Mouse (Mus musculus) heart, adult 9 months (tissue): ENCODE results near the gene S1pr5.
"Not testable (repeated sequence)": the region's sequence is repeated elsewhere in the genome, so short reads cannot be mapped to it uniquely, and the experiment has no call there.

Experiments
- DNase-seq, 2 experiments: peaks; one replicate each; pipeline ENCODE4 v3.0.0; 2022; ENCODE audit warnings: low spot score in 2 of 2

Gene S1pr5

DNA sequence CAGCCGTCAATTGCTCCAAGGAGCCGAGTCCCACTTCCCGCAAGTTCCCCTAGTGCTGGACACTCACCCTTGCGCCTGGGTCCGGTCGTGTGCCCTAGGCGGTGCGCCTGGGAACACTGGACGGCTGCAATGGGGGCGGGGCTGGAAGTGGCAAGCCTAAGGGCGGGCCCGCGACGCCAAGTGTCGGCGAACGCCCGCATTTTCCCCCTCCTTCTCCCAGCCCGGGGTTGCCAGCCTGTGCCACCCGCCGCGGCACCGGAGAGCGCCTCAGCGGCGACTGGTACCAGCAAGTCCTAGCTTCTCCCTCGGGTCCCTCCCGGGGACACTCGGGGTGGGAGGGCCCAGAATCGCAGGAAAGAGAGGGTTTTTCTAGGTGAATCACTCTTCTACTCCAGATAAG lies at the start of gene S1pr5:
S1pr5 (minus strand) TSS at position 118 of the 400 bp plus-strand sequence.
- no peak for DNase-seq

DNA sequence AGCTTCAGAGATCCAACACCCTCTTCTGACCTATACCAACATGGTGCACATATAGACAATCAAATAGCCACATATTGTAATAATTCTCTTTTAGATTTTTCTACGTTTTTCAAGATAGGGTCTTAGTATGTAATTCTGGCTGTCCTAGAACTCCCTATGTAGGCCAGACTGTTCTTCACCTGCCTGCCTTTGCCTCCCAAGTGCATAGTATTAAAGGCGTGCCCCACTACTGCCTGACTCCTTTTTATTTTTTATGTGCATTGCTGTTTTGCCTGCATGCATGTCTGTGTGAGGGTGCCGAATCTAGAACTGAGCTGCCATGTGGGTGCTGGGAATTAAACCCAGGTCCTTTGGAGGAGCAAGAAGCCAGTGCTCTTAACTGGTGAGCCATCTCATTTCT lies 44.0 kb upstream of the S1pr5 start:
- no peak for DNase-seq

DNA sequence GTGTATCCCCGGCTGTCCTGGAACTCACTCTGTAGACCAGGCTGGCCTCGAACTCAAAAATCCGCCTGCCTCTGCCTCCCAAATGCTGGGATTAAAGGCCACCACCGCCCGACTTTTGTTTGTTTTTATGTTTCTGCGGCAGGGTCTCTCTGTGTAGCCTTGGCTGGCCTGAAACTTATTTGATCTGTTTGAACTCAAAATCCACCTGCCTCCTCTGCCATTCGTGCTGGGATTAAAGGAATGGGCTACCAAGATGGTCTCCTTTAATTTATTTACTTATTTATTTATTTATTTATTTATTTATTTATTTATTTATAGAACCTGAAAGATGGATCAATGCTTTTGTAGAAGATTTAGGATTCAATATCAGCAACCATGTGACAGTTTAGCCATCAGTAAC lies 43.6 kb upstream of the S1pr5 start:
- not testable (repeated sequence) for DNase-seq

DNA sequence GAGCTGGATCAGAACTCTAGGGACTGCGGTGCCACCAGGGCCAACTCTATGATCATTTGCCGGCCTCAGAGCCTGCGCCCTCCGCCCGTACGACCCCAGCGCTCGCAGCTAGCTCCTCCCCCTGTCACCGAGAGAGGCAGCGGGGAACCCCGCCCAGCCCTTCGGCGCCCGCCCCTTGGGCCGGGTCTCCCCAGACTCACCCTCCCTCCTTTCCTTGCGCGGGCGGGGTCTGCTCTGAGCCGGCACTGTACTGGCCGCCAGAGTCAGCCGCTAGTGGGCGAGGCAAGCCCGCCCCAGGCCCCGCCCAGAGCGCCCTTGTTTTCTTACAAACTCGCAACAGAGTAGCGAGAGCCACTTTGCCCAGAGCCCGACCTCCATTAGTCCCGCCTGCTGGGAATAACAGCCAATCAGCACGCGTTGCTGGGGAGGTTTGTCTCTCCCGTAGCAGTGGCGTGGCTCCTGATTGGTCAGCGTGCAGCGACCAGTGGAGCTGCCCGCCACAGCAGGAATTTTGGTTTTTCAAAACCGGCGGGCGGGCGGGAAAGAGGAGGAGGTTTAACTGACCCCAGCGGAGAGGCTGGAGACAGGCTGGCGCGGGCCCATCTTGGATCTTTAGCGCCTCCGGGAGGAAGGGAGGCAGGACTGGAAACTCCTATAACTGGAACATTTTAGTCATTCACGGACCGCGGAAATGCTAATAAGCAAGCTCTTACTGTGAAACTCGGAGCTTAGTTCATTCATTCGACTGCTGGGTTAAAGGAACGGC lies 43.0 kb upstream of the S1pr5 start, which contains the start of gene Cdkn2d:
Cdkn2d (minus strand) TSS at position 386 of the 766 bp plus-strand sequence.
- peak; percentile 100 for DNase-seq

DNA sequence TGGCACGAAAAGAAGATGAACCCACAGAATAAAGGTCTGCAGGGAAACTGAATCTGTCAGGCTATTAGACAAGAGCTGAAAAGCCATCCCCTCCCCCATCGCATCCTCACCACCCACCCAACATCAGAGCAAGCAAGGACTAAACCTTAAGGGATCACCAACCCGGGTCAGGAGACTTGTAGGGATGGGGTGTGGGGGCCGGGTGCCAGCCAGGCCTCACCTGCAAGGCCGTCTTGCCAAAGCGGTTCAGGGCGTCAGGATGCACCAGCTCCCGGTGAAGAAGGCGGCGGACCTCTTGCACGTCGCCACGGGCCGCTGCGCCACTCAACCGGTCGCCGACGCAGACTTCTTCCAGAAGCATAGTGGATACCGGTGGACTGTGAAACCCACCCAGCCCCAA lies 42.3 kb upstream of the S1pr5 start:
- DNase-seq, result no peak

DNA sequence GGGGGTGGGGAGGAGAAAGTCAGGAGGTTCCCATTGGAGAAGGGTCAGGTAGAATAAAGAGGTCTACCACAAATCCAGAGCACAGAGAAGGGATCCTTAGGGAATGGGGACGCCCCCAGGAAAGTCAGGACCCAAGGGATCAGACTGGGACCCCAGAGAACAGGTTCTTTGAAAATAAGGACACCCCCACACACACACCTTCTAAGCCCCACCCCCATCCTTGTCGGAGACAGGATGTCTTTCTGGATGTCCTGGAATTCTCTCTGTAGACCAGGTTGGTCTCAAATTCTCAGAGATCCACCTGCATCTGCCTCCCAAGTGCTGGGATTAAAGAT lies 41.1 kb upstream of the S1pr5 start:
- no peak for DNase-seq

DNA sequence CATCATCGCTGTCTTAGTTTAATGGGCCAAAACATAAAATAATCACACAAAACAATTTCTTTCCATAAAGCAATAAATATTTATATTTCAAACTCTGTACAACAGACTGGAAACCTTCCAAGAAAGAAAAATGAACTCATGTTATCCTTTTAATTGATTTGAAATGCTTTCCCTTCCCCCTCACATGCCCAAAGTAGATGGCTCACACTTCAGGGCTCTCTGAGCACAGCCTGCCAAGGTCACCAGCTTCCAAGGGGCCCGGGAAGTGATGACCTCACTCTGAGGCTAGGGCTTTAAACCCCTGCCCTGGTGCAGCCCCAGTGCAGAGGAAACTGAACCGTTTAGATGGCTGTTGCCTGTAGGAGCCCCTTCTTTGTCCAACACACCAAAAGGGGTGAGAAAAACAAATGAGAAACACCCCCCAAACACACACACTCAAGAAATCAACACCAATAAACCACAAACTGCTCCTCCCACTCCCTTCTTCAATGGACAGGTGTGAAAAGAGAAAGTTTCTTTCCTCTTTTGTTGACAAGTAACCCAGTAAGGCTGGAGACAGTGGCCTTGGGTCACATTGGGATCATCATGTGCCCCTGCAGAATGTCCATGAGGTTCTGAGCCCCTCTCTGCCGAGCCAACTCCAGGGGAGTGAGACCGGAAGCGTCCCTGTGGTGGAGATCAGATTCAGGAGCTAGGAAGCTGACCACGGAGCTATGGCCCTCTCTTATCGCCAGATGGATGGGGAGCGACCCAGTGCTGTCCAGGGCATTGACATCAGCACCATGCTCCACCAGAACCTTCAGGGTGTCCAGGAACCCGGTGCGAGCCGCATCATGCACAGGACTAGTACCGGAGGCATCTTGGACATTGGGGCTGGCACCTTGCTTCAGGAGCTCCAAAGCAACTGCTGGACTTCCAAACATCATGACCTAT lies 40.4 kb upstream of the S1pr5 start:
- DNase-seq, result no peak

DNA sequence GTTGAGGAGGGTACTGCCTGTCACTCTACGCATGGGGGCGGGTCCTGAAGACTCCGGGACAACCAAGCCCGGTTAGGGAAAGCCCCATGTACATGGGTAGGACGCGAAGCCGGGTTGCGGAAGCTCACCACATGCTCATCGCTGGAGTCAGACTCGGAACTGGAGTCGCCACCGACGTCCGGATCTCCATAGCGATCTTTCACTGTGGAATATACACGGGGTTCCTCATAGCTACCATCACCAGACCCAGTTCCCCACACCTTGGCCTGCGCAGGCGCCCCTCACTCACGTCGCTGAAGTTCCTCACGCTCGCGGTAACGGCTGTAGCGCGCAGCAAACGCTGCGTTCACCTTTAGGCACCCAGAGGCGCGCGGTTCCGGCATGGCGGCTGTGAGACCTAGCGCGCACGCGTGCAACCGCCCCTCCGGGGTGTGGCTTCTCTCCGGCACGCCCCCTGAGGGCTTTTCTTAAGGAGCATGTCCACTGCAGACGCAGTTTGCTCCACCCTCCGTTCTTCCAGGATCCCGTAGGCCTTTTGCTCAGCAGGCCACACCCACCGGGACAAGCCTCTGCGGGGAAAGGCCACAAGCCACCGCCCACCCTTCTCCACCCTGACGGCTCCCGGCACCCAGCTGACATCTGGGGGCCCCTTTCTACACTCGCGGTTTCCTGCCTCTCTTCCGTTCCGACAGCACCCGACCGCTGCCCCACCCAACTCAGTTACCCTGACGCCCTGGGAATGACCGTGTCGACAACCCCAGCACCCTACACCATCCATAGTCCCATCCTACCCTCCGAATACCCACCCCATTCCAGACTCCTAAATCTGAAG lies 39.5 kb upstream of the S1pr5 start, which contains the start of gene Kri1:
Kri1 (minus strand) TSS at position 399 of the 832 bp plus-strand sequence.
- DNase-seq, result peak; percentile 98 to 99

DNA sequence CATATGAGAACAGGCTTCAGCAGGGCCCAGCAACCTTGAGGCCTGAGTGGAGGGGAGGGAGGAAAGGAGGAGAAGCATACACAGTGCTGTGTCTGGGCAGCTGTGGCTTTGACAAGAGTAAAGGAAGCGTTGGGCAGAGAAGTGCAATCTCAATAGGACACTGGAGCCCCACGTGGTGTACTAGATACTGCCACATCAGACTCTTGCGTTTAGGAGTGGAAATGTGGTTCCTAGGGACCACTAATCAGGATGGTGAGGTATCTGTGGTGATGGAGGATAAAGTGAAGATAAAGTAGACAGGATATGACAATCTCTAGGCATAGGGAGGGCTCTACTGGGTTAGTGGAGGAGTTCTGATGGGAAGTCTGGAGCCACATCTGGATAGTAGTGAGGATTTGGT lies 38.5 kb upstream of the S1pr5 start:
- DNase-seq, result no peak

DNA sequence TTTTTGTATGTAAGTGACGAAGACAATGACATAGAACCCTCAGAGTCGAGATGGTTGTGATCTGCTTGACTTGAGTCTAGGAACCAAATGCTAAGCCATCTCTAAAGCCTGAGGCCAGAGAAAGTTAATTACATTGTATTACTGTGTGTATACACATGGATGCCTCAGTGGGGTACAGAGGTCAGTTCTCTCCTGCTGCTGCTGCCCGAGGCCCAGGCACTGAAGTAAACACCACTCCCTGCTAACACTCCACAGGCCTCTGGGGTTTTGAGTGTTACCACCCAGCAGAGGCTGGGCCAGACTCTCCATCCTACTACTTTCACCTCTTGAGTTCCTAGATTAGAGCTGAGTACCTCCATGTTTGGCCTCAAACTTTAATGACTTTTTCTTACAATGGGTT lies 35.8 kb upstream of the S1pr5 start:
- no peak for DNase-seq

DNA sequence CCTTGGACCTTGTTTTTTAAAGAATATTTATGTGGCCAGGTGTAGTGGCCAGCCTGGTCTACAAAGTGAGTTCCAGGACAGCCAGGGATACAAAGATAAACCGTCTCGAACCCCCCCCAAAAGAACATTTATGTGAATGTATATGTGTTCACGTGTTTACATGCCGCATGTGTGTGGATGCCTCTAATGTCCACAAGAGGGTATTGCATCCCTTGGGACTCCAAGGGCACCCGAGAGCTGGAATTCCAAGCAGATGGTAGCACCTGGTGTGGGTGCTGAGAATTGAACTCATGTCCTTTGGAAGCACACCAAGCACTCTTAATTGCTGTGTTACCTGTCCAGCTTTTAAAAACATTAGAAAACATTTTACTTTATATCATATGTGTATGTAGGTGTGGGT lies 35.3 kb upstream of the S1pr5 start:
- DNase-seq, result no peak

DNA sequence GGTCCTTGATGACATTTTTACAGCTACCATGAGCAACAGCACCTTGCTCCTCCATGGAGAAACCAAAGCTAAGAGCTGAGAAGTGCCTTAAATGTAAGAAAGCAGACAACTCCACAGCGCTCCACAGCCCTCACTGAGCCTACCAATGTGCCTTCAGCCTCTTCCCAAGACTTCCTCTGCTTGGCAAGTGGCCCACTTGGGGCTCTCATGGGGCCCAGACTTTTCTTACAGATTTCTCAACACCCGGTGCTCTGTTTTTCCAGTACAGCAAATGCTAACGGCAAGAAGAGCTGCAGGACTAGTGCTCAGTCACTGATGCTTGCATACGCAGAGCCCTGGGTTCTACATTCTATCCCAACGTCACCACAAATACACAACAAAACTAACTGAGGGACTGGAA lies 29.5 kb upstream of the S1pr5 start:
- no peak for DNase-seq

DNA sequence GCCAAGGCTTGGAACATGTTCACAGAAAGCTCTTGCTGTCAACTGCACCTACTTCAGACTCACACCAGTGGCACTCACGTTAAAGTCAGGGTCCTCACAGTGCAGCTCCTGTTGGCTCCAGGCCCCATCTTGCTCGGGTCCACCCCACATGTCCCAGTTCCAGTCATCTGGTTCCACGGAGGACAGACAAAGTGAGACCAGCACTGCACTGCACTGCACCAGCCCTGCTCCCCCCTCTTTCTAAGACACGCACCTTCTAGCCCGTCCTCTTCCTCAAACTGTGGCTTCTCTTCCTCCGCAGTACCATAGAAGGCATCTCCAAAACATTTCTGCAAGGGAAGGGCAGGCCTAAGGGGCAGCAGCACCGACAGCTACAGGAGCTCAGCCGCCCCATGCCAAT lies 28.1 kb upstream of the S1pr5 start:
- DNase-seq, result no peak

DNA sequence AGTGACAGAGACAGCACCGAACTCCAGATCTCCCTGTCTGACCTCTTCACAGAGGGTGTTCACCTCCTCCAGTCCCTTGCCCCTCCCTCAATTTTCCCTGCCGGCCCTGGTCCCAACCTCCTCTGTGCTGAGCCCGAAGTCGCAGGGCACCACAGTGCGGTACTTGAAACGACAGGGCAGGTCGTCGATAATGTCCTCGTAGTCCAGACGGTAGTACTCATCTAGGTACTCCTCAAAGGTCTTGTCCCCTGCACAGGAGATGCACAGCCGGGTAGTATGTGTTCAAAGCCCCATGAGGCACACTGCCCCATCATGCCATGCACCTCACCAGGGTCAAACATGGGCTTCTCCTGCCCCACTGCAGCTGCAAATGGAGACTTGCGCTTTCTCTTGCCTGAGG lies 27.5 kb upstream of the S1pr5 start:
- no peak for DNase-seq

DNA sequence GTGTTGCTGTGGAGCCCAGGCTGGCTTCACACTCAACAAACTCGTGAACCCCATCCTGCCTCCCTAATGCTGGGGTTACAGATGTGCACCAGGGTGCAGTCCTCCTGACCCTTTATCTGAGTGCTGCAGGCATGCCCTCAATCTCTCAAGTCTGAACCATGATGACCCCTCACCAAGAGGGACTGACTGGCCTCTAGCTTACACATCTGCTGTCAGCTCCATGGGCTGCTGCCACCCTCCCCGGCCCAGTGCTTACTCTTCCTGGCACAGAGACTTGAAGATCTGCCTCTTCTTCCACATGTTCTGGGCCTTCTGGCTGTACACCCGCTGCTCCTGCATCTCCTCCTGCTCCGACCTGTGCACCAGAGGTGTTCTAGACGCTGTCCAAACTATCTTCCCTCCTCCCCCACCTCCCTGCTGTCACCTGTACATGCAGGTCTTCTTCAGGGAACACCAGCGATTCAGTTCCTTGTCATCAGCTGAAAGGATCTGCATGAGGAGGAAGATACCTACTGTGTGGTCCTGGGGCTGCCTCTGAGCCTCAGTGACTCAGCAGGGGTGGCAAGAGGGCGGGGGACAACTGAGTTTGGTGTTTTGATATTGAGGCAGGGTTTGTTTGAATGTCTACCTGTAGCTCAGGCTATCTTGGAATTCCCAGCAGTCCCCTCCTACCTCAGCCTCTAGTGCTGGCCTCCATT lies 26.9 kb upstream of the S1pr5 start:
- DNase-seq, result no peak

DNA sequence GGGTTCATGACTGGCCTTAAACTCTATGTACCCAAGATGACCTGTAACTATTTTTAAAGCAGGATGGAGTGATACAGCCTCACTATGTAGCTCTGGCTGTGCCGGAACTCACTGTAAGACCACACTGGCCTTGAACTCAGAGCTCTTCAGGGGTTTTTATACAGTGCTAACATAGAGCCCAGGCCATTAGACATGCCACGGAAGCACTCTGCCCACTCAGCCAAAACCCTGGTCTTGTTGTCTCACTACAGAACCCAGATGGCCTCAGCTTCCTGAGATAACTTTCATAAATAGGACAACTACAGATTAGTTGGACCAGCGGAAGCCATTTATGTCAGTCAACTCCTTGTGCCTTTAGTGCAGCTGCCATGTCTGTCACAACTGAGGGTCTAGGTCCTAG lies 26.1 kb upstream of the S1pr5 start:
- DNase-seq, result no peak

DNA sequence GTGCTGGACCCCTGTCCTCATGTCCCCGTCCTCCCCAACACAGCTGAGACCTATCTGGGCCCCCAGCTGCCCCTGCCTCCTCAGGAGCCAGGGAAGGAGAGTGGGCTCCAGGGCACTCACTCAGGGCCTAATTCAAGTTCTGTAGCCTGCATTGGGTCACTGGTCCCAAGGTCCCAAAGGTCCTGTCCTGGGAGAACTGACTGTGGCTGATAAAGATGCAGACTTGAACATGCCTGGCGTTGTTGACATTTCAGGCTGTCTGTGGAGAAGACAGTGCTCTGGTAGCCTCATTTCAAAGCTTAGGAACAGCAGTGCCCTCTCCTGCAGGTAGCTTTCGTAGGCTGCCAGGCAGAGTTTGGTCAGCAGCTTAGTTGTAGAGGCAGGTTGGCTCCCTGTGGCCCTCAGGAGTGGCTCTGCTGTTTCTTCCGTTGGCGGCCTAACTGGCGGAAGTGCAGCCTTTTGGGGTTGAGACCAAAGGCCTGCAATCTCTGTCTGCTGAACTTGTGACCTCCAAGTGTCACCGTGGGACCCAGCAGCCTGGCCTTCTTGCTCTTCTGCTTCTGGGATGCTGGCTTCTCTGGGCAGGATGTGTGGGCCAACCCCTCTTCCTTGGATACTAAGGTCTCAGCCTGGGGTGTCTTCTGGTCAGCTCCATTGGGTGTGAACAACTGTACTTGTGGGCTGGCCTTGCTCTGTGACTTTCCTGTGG lies 25.4 kb upstream of the S1pr5 start:
- DNase-seq, result no peak

DNA sequence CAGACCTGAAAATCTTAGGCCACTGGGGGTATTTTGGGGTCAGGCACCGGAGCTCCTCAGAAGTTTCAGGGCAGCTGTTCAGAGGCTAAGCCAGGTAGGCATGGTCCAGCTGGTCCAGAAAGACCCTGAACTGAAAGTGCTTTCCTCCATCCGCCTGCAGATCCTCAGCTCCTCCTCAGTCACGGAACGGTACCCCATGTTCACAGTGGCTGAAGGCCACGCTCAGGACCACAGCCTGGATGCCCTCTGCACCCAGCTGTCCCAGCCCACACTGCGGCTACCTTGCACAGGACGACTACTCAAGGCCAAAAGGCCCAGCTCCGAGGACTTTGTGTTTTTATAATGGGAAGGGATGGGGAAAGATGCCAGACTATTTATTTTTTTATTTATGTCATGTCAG lies 24.9 kb upstream of the S1pr5 start:
- no peak for DNase-seq

DNA sequence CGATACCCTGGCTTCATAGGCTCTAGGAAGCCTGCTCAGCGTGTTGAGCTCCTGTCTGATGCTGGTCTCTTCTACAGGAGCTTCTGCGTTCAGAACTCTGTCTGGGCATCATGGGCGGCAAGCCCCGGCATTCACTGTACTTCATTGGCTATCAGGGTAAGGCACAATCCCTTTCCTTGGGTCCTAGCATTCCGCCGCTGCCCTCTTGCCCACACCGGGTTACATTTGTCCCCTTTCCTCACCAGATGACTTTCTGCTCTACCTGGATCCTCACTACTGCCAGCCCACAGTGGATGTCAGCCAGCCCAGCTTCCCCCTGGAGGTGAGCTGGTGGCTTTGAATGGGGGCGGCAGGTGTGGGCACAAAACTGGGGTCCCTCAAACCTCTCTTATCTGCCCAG lies 24.1 kb upstream of the S1pr5 start:
- DNase-seq, result no peak

DNA sequence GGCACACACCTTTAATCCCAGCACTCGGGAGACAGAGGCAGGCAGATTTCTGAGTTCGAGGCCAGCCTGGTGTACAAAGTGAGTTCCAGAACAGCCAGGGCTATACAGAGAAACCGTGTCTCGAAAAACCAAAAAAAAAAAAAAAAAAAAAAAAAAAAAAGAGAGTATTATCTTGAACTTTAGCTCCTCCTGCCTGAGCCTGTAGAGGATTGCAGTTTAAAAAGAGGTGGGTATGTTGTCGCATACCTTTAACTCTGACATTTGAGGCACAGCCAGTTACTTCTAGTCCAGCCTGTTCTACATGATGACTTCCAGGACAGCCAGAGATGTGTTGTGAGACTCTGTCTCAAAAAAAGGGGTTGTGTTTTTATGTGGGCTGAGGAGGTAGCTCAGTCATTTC lies 21.3 kb upstream of the S1pr5 start:
- DNase-seq, result not testable (repeated sequence)

DNA sequence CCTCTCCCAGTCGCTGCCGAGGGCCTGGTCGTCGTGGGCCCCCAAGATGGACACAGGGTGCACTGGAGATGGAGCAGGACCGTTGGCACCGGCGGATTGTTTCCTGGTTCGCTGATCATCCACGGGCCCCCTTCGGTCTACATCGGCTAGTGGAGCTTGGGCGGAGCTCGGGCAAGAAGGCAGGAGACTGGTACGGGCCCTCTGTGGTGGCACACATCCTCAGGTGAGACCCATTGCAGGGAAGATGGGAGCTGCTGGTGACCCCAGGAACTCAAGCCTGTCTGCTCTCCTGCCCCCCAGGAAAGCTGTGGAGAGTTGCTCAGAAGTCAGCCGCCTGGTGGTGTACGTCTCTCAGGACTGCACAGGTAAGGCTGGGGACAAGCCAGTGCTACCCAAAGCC lies 20.1 kb upstream of the S1pr5 start:
- DNase-seq, result no peak
